ENCODE assay signal across 9 mouse cellular contexts in the genomic region with DNA sequence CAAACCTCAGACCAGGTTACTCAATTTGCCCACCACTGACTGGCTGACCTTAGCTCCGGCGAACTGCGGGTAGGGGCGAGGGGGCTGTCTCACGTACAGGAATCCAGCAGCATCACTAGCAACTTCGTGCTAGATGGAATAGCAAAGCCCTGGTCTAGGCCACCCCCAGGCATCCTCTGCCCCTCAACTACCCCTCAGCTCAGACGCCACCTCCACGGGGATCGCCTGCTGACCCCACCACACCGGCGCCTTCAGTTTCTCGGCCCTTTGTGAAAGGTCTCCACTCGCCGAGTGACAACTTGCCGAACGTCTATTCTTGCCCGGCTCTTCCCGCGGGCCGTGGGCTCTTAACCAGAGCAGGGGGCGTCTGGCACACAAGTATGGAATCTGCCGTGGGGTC. TPM values are rescaled to one million over a fixed set of nuclear protein-coding genes. Genes with fewer than 3 reads are reported as not detected.
DNase-seq lines count a peak whose midpoint lies in the region; ATAC-seq and TF ChIP-seq lines count a peak whose summit lies in the region.
"Had no signal": no experiment of that assay in that cellular context is flagged by ENCODE, and none has a peak within 500 bp of the region (broad histone marks: within the 10 kb centered on the region; RNA-seq: fewer than 3 reads in every experiment).

No protein-coding gene starts in this region.

- no peaks in the 10 kb centered on the region for H3K36me3 ChIP-seq in kidney, postnatal 0 days (ENCODE audit: insufficient read depth, low read length)
- H3K36me3 ChIP-seq in hindbrain, embryonic 11.5 days (ENCODE audit: control insufficient read depth, insufficient read depth, low read length) = no peaks in the 10 kb centered on the region
- no peaks in the 10 kb centered on the region for H3K36me3 ChIP-seq in midbrain, embryonic 13.5 days

- TF ChIP-seq POLR2A in bone marrow macrophage, adult 2 months (IDR thresholded peaks at IDR 0.05; ENCODE audit: borderline replicate concordance, low read depth, low read length) = no peak

- H3K9ac ChIP-seq in kidney, postnatal 0 days (ENCODE audit: low read depth, low read length) = peak overlapping the region; percentile 56
- H3K9ac ChIP-seq in hindbrain, embryonic 11.5 days (ENCODE audit: low read depth, low read length) = peak overlapping the region; percentile 83
- peak overlapping the region; percentile 89 for H3K9ac ChIP-seq in midbrain, embryonic 13.5 days (replicated peaks)

- no peaks in the 10 kb centered on the region for H3K27me3 ChIP-seq in kidney, postnatal 0 days (ENCODE audit: insufficient read depth, low read length)
- H3K27me3 ChIP-seq in hindbrain, embryonic 11.5 days (ENCODE audit: control insufficient read depth, insufficient read depth, low read length) = no peaks in the 10 kb centered on the region
- H3K27me3 ChIP-seq in midbrain, embryonic 13.5 days = no peaks in the 10 kb centered on the region

- TF ChIP-seq CTCF in kidney, postnatal 0 days (IDR thresholded peaks at IDR 0.05; ENCODE audit: low read depth) = no peak
- no peak for TF ChIP-seq CTCF in bone marrow macrophage, adult 2 months (IDR thresholded peaks at IDR 0.05; ENCODE audit: low read depth, low read length)

- no peaks in the 10 kb centered on the region for H3K9me3 ChIP-seq in kidney, postnatal 0 days (replicated peaks; ENCODE audit: low read length)
- H3K9me3 ChIP-seq in hindbrain, embryonic 11.5 days (ENCODE audit: control insufficient read depth, low read length) = no peaks in the 10 kb centered on the region
- no peaks in the 10 kb centered on the region for H3K9me3 ChIP-seq in midbrain, embryonic 13.5 days

- H3K27ac ChIP-seq in kidney, postnatal 0 days = peak overlapping the region; percentile 79; the same call in 1 of the 2 replicates
- H3K27ac ChIP-seq in bone marrow macrophage, adult 2 months (ENCODE audit: insufficient read depth, low read depth, low read length) = peak overlapping the region; percentile 58
- H3K27ac ChIP-seq in hindbrain, embryonic 11.5 days (ENCODE audit: low read depth, low read length) = peak overlapping the region; percentile 55
- H3K27ac ChIP-seq in midbrain, embryonic 13.5 days = peak overlapping the region; percentile 83

- DNase-seq in kidney, postnatal 0 days (ENCODE audit: low spot score) = no peak
- DNase-seq in kidney, postnatal 10 days = no peak
- DNase-seq in hindbrain, embryonic 11.5 days (ENCODE audit: low spot score) = no peak
- DNase-seq in left cerebral cortex, adult 8-10 months (ENCODE audit: low spot score in 2 of 2) = no peak
- no peak for DNase-seq in adrenal gland, adult (ENCODE audit: inconsistent age in 2 of 2, low spot score in 1 of 2)
- no peak for DNase-seq in frontal cortex, postnatal 25 days (ENCODE audit: low spot score in 2 of 2)

- peak overlapping the region; percentile 65 for H3K4me2 ChIP-seq in kidney, postnatal 0 days (ENCODE audit: low read length)
- peak overlapping the region; percentile 86 for H3K4me2 ChIP-seq in hindbrain, embryonic 11.5 days (replicated peaks; ENCODE audit: low read depth, low read length)
- H3K4me2 ChIP-seq in midbrain, embryonic 13.5 days (replicated peaks) = peak overlapping the region; percentile 85

- ATAC-seq in kidney, postnatal 0 days (replicated peaks; ENCODE audit: low FRiP score, low read depth) = no peak
- ATAC-seq in hindbrain, embryonic 11.5 days (ENCODE audit: low FRiP score) = peak; percentile 16; the same call in 1 of the 2 replicates
- ATAC-seq in midbrain, embryonic 13.5 days = no peak; the same call in 1 of the 2 replicates

- H3K4me3 ChIP-seq in kidney, postnatal 0 days (replicated peaks; ENCODE audit: low read depth, low read length) = peak overlapping the region; percentile 51
- peak overlapping the region; percentile 74 for H3K4me3 ChIP-seq in bone marrow macrophage, adult 2 months (ENCODE audit: insufficient read depth, low read length)
- H3K4me3 ChIP-seq in hindbrain, embryonic 11.5 days (ENCODE audit: low read depth, low read length) = peak overlapping the region; percentile 77
- peak overlapping the region; percentile 83 for H3K4me3 ChIP-seq in midbrain, embryonic 13.5 days (replicated peaks)

- no peaks in the 10 kb centered on the region for H3K4me1 ChIP-seq in kidney, postnatal 0 days (replicated peaks; ENCODE audit: insufficient read depth, low read length)
- peaks cover 10% of the 10 kb centered on the region for H3K4me1 ChIP-seq in bone marrow macrophage, adult 2 months (ENCODE audit: control insufficient read depth, insufficient read depth, low read length)
- 0 out of 2 replicates have a peak, but pooled peaks cover 2% of the 10 kb centered on the region for H3K4me1 ChIP-seq in hindbrain, embryonic 11.5 days (replicated peaks; ENCODE audit: control insufficient read depth, insufficient read depth, low read length)
- H3K4me1 ChIP-seq in midbrain, embryonic 13.5 days (replicated peaks) = peaks cover 11% of the 10 kb centered on the region

- under 1% methylated on average over 22 of the region's 22 CpGs for WGBS in kidney, postnatal 0 days
- WGBS in hindbrain, embryonic 11.5 days = under 1% methylated on average over 22 of the region's 22 CpGs
- WGBS in midbrain, embryonic 13.5 days = under 1% methylated on average over 22 of the region's 22 CpGs

RNA-seq across cellular contexts. Expression of gene Cep85, which starts 0.6 kb away (rescaled TPM):
- polyA plus RNA-seq in kidney, postnatal 0 days (2015; fragmentation: Nextera tagmentation; extraction: Ambion mirVana) = 168 and 176 TPM in 2 replicates
- 12.5 and 13.9 TPM in 2 replicates for polyA plus RNA-seq in bone marrow macrophage, adult 2 months (2012; ENCODE audit: insufficient read depth, insufficient read length, missing spikeins)
- 27.8 and 27.9 TPM in 2 replicates for polyA plus RNA-seq in hindbrain, embryonic 11.5 days (2014; fragmentation: Nextera tagmentation; extraction: Ambion mirVana)
- 19.9 and 22.4 TPM in 2 replicates for polyA plus RNA-seq in midbrain, embryonic 13.5 days (2015; fragmentation: Nextera tagmentation; extraction: Ambion mirVana)
- 10 to 100 TPM; 17.1 to 18.7 (median 17.7) TPM for total RNA-seq in left cerebral cortex, adult 8-10 months (2022)

RNA-seq across cellular contexts. Expression of gene Gm7534, which starts 16.5 kb away (rescaled TPM):
- 0.20 and 0.22 TPM in 2 replicates for polyA plus RNA-seq in kidney, postnatal 0 days (2015; fragmentation: Nextera tagmentation; extraction: Ambion mirVana)
- polyA plus RNA-seq in bone marrow macrophage, adult 2 months (2012; ENCODE audit: insufficient read depth, insufficient read length, missing spikeins) = not detected in 2 replicates
- polyA plus RNA-seq in hindbrain, embryonic 11.5 days (2014; fragmentation: Nextera tagmentation; extraction: Ambion mirVana) = 0.06 TPM in 1 of 2 replicates, not detected in the other
- not detected in 2 replicates for polyA plus RNA-seq in midbrain, embryonic 13.5 days (2015; fragmentation: Nextera tagmentation; extraction: Ambion mirVana)
- not detected for total RNA-seq in left cerebral cortex, adult 8-10 months (2022)
- total RNA-seq: neutrophil, adult 5-6 weeks had no signal

RNA-seq across cellular contexts. Expression of gene Catsper4, which starts 40.9 kb away (rescaled TPM):
- 0.41 and 0.42 TPM in 2 replicates for polyA plus RNA-seq in kidney, postnatal 0 days (2015; fragmentation: Nextera tagmentation; extraction: Ambion mirVana)
- polyA plus RNA-seq in bone marrow macrophage, adult 2 months (2012; ENCODE audit: insufficient read depth, insufficient read length, missing spikeins) = not detected in 2 replicates
- polyA plus RNA-seq in hindbrain, embryonic 11.5 days (2014; fragmentation: Nextera tagmentation; extraction: Ambion mirVana) = not detected in 2 replicates
- polyA plus RNA-seq in midbrain, embryonic 13.5 days (2015; fragmentation: Nextera tagmentation; extraction: Ambion mirVana) = not detected in 2 replicates
- not detected for total RNA-seq in left cerebral cortex, adult 8-10 months (2022)
- total RNA-seq: neutrophil, adult 5-6 weeks had no signal

RNA-seq across cellular contexts. Expression of gene Cnksr1, which starts 51.9 kb away (rescaled TPM):
- polyA plus RNA-seq in kidney, postnatal 0 days (2015; fragmentation: Nextera tagmentation; extraction: Ambion mirVana) = 8.3 and 9.2 TPM in 2 replicates
- not detected in 2 replicates for polyA plus RNA-seq in bone marrow macrophage, adult 2 months (2012; ENCODE audit: insufficient read depth, insufficient read length, missing spikeins)
- polyA plus RNA-seq in hindbrain, embryonic 11.5 days (2014; fragmentation: Nextera tagmentation; extraction: Ambion mirVana) = 0.14 and 0.28 TPM in 2 replicates
- 0.15 and 0.20 TPM in 2 replicates for polyA plus RNA-seq in midbrain, embryonic 13.5 days (2015; fragmentation: Nextera tagmentation; extraction: Ambion mirVana)
- total RNA-seq in left cerebral cortex, adult 8-10 months (2022) = under 1 TPM in 3 of 4 experiments, not detected in 1; 0.36 to 0.74 (median 0.57) TPM

RNA-seq across cellular contexts. Expression of gene E130218I03Rik, which starts 57.2 kb away (rescaled TPM):
- 0.08 and 0.29 TPM in 2 replicates for polyA plus RNA-seq in kidney, postnatal 0 days (2015; fragmentation: Nextera tagmentation; extraction: Ambion mirVana)
- not detected in 2 replicates for polyA plus RNA-seq in bone marrow macrophage, adult 2 months (2012; ENCODE audit: insufficient read depth, insufficient read length, missing spikeins)
- polyA plus RNA-seq in hindbrain, embryonic 11.5 days (2014; fragmentation: Nextera tagmentation; extraction: Ambion mirVana) = 0.20 and 0.32 TPM in 2 replicates
- polyA plus RNA-seq in midbrain, embryonic 13.5 days (2015; fragmentation: Nextera tagmentation; extraction: Ambion mirVana) = 0.17 and 0.62 TPM in 2 replicates
- not detected for total RNA-seq in left cerebral cortex, adult 8-10 months (2022)
